Mouse (Mus musculus) cerebellum, postnatal 10 days (tissue): ENCODE measurements around the gene Nav2.

Source experiments
- DNase-seq, 2 experiments: peaks; one replicate each; pipeline ENCODE4 v3.0.0; 2021; ENCODE audit warnings: mixed read lengths in 2 of 2

The Nav2 gene

GRCm38 (mm10) chr7:49527495-49527894, 619.0 kb downstream of the Nav2 start:
- DNase-seq, result no peak

- DNase-seq, result no peak
These were observed 619.4 kb downstream of the Nav2 start for GRCm38 (mm10) chr7:49527925-49528324.

GRCm38 (mm10) chr7:49529498-49529897, 621.0 kb downstream of the Nav2 start:
- peak in 1 of 2 experiments; percentile 48 for DNase-seq

GRCm38 (mm10) chr7:49533571-49533970, 625.1 kb downstream of the Nav2 start:
- no peak for DNase-seq

- no peak for DNase-seq
These were observed 625.7 kb downstream of the Nav2 start for GRCm38 (mm10) chr7:49534208-49534607.

- no peak for DNase-seq
These were observed 629.8 kb downstream of the Nav2 start for GRCm38 (mm10) chr7:49538360-49538759.

- no peak for DNase-seq
These were observed 631.7 kb downstream of the Nav2 start for GRCm38 (mm10) chr7:49540181-49540580.

- no peak for DNase-seq
These were observed 633.6 kb downstream of the Nav2 start for GRCm38 (mm10) chr7:49542135-49542534.

- peak in 1 of 2 experiments; percentile 25 for DNase-seq
These were observed 636.5 kb downstream of the Nav2 start for GRCm38 (mm10) chr7:49544775-49545705.

- no peak for DNase-seq
These were observed 637.2 kb downstream of the Nav2 start for GRCm38 (mm10) chr7:49545706-49546097.

GRCm38 (mm10) chr7:49548397-49548796, 639.9 kb downstream of the Nav2 start:
- no peak for DNase-seq

GRCm38 (mm10) chr7:49553236-49553981, 644.9 kb downstream of the Nav2 start:
- no peak for DNase-seq

- DNase-seq, result peak; percentile 62 to 70
These were observed 649.7 kb downstream of the Nav2 start for GRCm38 (mm10) chr7:49558240-49558640.

GRCm38 (mm10) chr7:49558895-49559294, 650.4 kb downstream of the Nav2 start:
- DNase-seq, result peak; percentile 78 to 84

GRCm38 (mm10) chr7:49560012-49560411, 651.5 kb downstream of the Nav2 start:
- DNase-seq, result no peak

GRCm38 (mm10) chr7:49562404-49562803, 653.9 kb downstream of the Nav2 start:
- DNase-seq, result no peak

GRCm38 (mm10) chr7:49562851-49563250, 654.3 kb downstream of the Nav2 start:
- peak; percentile 42 to 50 for DNase-seq

- no peak for DNase-seq
These were observed 656.6 kb downstream of the Nav2 start for GRCm38 (mm10) chr7:49565084-49565483.

- DNase-seq, result no peak
These were observed 657.3 kb downstream of the Nav2 start for GRCm38 (mm10) chr7:49565798-49566197.

GRCm38 (mm10) chr7:49567346-49568034, 659.0 kb downstream of the Nav2 start:
- no peak for DNase-seq

GRCm38 (mm10) chr7:49569646-49570045, 661.1 kb downstream of the Nav2 start:
- no peak for DNase-seq

GRCm38 (mm10) chr7:49571606-49572005, 663.1 kb downstream of the Nav2 start:
- no peak for DNase-seq

- no peak for DNase-seq
These were observed 666.7 kb downstream of the Nav2 start for GRCm38 (mm10) chr7:49575226-49575625.
